Comparison of ENCODE assay signal across 21 mouse cellular contexts in genomic region chr11:117249985-117250928, GRCm38 (mm10). TPM values are rescaled to one million over a fixed set of nuclear protein-coding genes. Genes with fewer than 3 reads are reported as not detected.
DNase-seq lines count a peak whose midpoint lies in the region; ATAC-seq and TF ChIP-seq lines count a peak whose summit lies in the region.
"Had no signal": no experiment of that assay in that cellular context is flagged by ENCODE, and none has a peak within 500 bp of the region (broad histone marks: within the 10 kb centered on the region; RNA-seq: fewer than 3 reads in every experiment).

No protein-coding gene starts in this region.

- H3K9me3 ChIP-seq in hindbrain, embryonic 13.5 days = no peaks in the 10 kb centered on the region
- no peaks in the 10 kb centered on the region for H3K9me3 ChIP-seq in hindbrain, postnatal 0 days (ENCODE audit: low read length)
- H3K9me3 ChIP-seq in CH12.LX (replicated peaks; ENCODE audit: low read length) = no peaks in the 10 kb centered on the region
- H3K9me3 ChIP-seq: forebrain, embryonic 13.5 days; hindbrain, embryonic 15.5 days; neural tube, embryonic 12.5 days had no signal

- no peak for DNase-seq in hindbrain, postnatal 0 days (ENCODE audit: low spot score)
- DNase-seq in CH12.LX (ENCODE audit: extremely low read depth) = peak; percentile 85
- DNase-seq in induced T-regulatory cell, adult 2 months (ENCODE audit: low read depth) = peak; percentile 63
- no peak for DNase-seq in cerebellum, adult 8-10 months
- DNase-seq in kidney, postnatal 25 days = no peak
- DNase-seq: adrenal gland, adult 8-10 months; embryo, embryonic 11 days; kidney, adult 11 months; layer of hippocampus, postnatal 36 days; liver, postnatal 0 days; lung, postnatal 10 days; spleen, adult 18-20 months; thymus, postnatal 25 days had no signal

- no peak for ATAC-seq in hindbrain, embryonic 13.5 days (ENCODE audit: low FRiP score)
- ATAC-seq in hindbrain, postnatal 0 days = no peak
- ATAC-seq in monocyte, adult 5-6 weeks (replicated peaks; ENCODE audit: insufficient number of reproducible peaks, low FRiP score, low TSS enrichment, poor library complexity, severe bottlenecking) = peak; percentile 6; the same call in 1 of the 2 replicates
- ATAC-seq: forebrain, embryonic 13.5 days; liver, postnatal 0 days had no signal

- no peaks in the 10 kb centered on the region; the same call in 1 of the 2 replicates for H3K27me3 ChIP-seq in hindbrain, embryonic 13.5 days
- H3K27me3 ChIP-seq in hindbrain, postnatal 0 days (ENCODE audit: insufficient read depth, low read length) = no peaks in the 10 kb centered on the region
- H3K27me3 ChIP-seq in CH12.LX (replicated peaks) = no peaks in the 10 kb centered on the region
- H3K27me3 ChIP-seq: forebrain, embryonic 13.5 days; hindbrain, embryonic 15.5 days; neural tube, embryonic 12.5 days had no signal

- TF ChIP-seq RAD21 in CH12.LX (IDR thresholded peaks at IDR 0.05; ENCODE audit: low read depth, low read length) = peak; percentile 0; the same call in 1 of the 2 replicates

- WGBS in hindbrain, embryonic 13.5 days = 87% methylated on average over 22 of the region's 22 CpGs
- WGBS in hindbrain, postnatal 0 days = 80% methylated on average over 22 of the region's 22 CpGs

- in situ Hi-C loops in CH12.LX (cut with MboI; ENCODE audit: low pct_ligation_motif_present, low pct_unique_long_range_greater_than_20kb, low sequenced_read_pairs) = loop anchor here (5.0 kb wide), 2 partner anchors 62 to 107 kb away; no protein-coding TSS in a partner anchor

- H3K9ac ChIP-seq in hindbrain, embryonic 13.5 days = 0 out of 2 replicates have a peak overlapping the region, but pooled peaks have one; percentile 9
- no peak overlapping the region for H3K9ac ChIP-seq in hindbrain, postnatal 0 days (replicated peaks; ENCODE audit: low read length)
- H3K9ac ChIP-seq in CH12.LX (ENCODE audit: insufficient read depth, low read depth) = peak overlapping the region; percentile 21; the same call in 1 of the 2 replicates
- H3K9ac ChIP-seq: forebrain, embryonic 13.5 days; hindbrain, embryonic 15.5 days; liver, postnatal 0 days; neural tube, embryonic 12.5 days had no signal

- no peaks in the 10 kb centered on the region for H3K79me2 ChIP-seq in CH12.LX (replicated peaks; ENCODE audit: control insufficient read depth, extremely low read depth, insufficient read depth, poor library complexity, severe bottlenecking)

- peaks cover 35% of the 10 kb centered on the region for H3K4me1 ChIP-seq in hindbrain, embryonic 13.5 days (replicated peaks)
- peaks cover 14% of the 10 kb centered on the region for H3K4me1 ChIP-seq in hindbrain, postnatal 0 days (ENCODE audit: insufficient read depth, low read length)
- peaks cover 61 to 95% of the 10 kb centered on the region in 2 experiments for H3K4me1 ChIP-seq in CH12.LX (ENCODE audit: control insufficient read depth in 1 of 2, insufficient read depth in 2 of 2)

- no peak for TF ChIP-seq CTCF in hindbrain, postnatal 0 days (IDR thresholded peaks at IDR 0.05; ENCODE audit: low read depth)
- no peak for TF ChIP-seq CTCF in CH12.LX (conservative IDR thresholded peaks at IDR 0.05 in 1 of 2, IDR thresholded peaks at IDR 0.05 in 1 of 2; ENCODE audit: low read depth in 2 of 2, low read length in 2 of 2)

- TF ChIP-seq POLR2A in CH12.LX (IDR thresholded peaks at IDR 0.05; ENCODE audit: low read depth, low read length) = peak; percentile 2; the same call in 1 of the 2 replicates

- no peak overlapping the region for H3K4me3 ChIP-seq in hindbrain, embryonic 13.5 days
- no peak overlapping the region for H3K4me3 ChIP-seq in hindbrain, postnatal 0 days (ENCODE audit: low read length)
- H3K4me3 ChIP-seq in CH12.LX (replicated peaks in 1 of 3; ENCODE audit: low read depth in 2 of 3, low read length in 2 of 3, poor library complexity in 1 of 3) = peak overlapping the region in 1 of 3 experiments; percentile 31
- H3K4me3 ChIP-seq: forebrain, embryonic 13.5 days; hindbrain, embryonic 15.5 days; layer of hippocampus, adult 2 months; neural tube, embryonic 12.5 days had no signal

- no peak overlapping the region for H3K27ac ChIP-seq in hindbrain, embryonic 13.5 days
- no peak overlapping the region for H3K27ac ChIP-seq in hindbrain, postnatal 0 days
- peak overlapping the region; percentile 94 for H3K27ac ChIP-seq in CH12.LX (ENCODE audit: insufficient read depth, low read depth)
- H3K27ac ChIP-seq: kidney, postnatal 0 days; neural tube, embryonic 12.5 days had no signal

- no peak overlapping the region for H3K4me2 ChIP-seq in hindbrain, embryonic 13.5 days
- H3K4me2 ChIP-seq in hindbrain, postnatal 0 days (ENCODE audit: low read depth, low read length) = no peak overlapping the region
- peak overlapping the region; percentile 42 for H3K4me2 ChIP-seq in CH12.LX (ENCODE audit: insufficient read depth, low read depth, poor library complexity, severe bottlenecking)
- H3K4me2 ChIP-seq: forebrain, embryonic 13.5 days; heart, embryonic 11.5 days; hindbrain, embryonic 15.5 days; neural tube, embryonic 12.5 days had no signal

- no peaks in the 10 kb centered on the region for H3K36me3 ChIP-seq in hindbrain, embryonic 13.5 days
- H3K36me3 ChIP-seq in hindbrain, postnatal 0 days (ENCODE audit: insufficient read depth, low read length) = no peaks in the 10 kb centered on the region
- H3K36me3 ChIP-seq in CH12.LX (replicated peaks in 1 of 2; ENCODE audit: control insufficient read depth in 1 of 2, insufficient read depth in 1 of 2, low read length in 1 of 2) = no peaks in the 10 kb centered on the region
- H3K36me3 ChIP-seq: hindbrain, embryonic 15.5 days; neural tube, embryonic 12.5 days had no signal

- dilution Hi-C loops in CH12.LX (cut with MboI; ENCODE audit: extremely low pct_ligation_motif_present, extremely low pct_unique_long_range_greater_than_20kb, low sequenced_read_pairs) = loop anchor here (25.0 kb wide), 1 partner anchor 112 kb away; no protein-coding TSS in a partner anchor

- TF ChIP-seq EP300 in CH12.LX (IDR thresholded peaks at IDR 0.05; ENCODE audit: low read length) = peak; percentile 85

TF ChIP-seq in CH12.LX, 34 proteins besides CTCF, POLR2A, EP300 and RAD21:
- peak; percentile 98 for TF ChIP-seq ZMIZ1 (IDR thresholded peaks at IDR 0.05; ENCODE audit: low read depth, low read length)
- TF ChIP-seq HCFC1 (IDR thresholded peaks at IDR 0.05; ENCODE audit: low read depth, low read length) = peak; percentile 32
- no peak for TF ChIP-seq GABPA (IDR thresholded peaks at IDR 0.05; ENCODE audit: insufficient replicate concordance, low read depth, low read length)
- 0 out of 2 replicates have a peak, but pooled peaks have one; percentile 42 for TF ChIP-seq NELFE (IDR thresholded peaks at IDR 0.05; ENCODE audit: low read depth, low read length)
- no peak for TF ChIP-seq JUND (conservative IDR thresholded peaks at IDR 0.05; ENCODE audit: low read depth, low read length)
- peak; percentile 90 for TF ChIP-seq ETS1 (conservative IDR thresholded peaks at IDR 0.05; ENCODE audit: low read depth, low read length)
- TF ChIP-seq MYC (IDR thresholded peaks at IDR 0.05; ENCODE audit: low read depth, low read length) = peak; percentile 87
- TF ChIP-seq TBP (conservative IDR thresholded peaks at IDR 0.05; ENCODE audit: low read depth, low read length) = 0 out of 2 replicates have a peak, but pooled peaks have one; percentile 57
- peak; percentile 55; the same call in 1 of the 2 replicates for TF ChIP-seq IRF4 (IDR thresholded peaks at IDR 0.05; ENCODE audit: low read depth, low read length)
- TF ChIP-seq ZKSCAN1 (IDR thresholded peaks at IDR 0.05; ENCODE audit: borderline replicate concordance, low read depth, low read length) = no peak
- peak; percentile 67; the same call in 1 of the 2 replicates for TF ChIP-seq TCF12 (IDR thresholded peaks at IDR 0.05; ENCODE audit: low read depth, low read length)
- peak; percentile 91 for TF ChIP-seq BHLHE40 (IDR thresholded peaks at IDR 0.05; ENCODE audit: low read depth, low read length)
- TF ChIP-seq KAT2A (IDR thresholded peaks at IDR 0.05; ENCODE audit: insufficient replicate concordance, low read length) = no peak
- peak; percentile 61; the same call in 1 of the 2 replicates for TF ChIP-seq SIN3A (IDR thresholded peaks at IDR 0.05; ENCODE audit: low read length)
- TF ChIP-seq USF2 (conservative IDR thresholded peaks at IDR 0.05; ENCODE audit: low read depth, low read length) = no peak; the same call in 1 of the 2 replicates
- TF ChIP-seq MXI1 (IDR thresholded peaks at IDR 0.05; ENCODE audit: low read depth, low read length) = peak; percentile 47
- peak; percentile 82; the same call in 1 of the 2 replicates for TF ChIP-seq MEF2A (IDR thresholded peaks at IDR 0.05; ENCODE audit: borderline replicate concordance, low read depth, low read length)
- TF ChIP-seq MAZ (IDR thresholded peaks at IDR 0.05; ENCODE audit: low read depth, low read length) = peak; percentile 27; the same call in 1 of the 2 replicates
- TF ChIP-seq RCOR1 (conservative IDR thresholded peaks at IDR 0.05; ENCODE audit: low read depth, low read length) = no peak
- TF ChIP-seq USF1 (IDR thresholded peaks at IDR 0.05; ENCODE audit: low read depth, low read length) = no peak

RNA-seq across cellular contexts. Expression of gene Sept9, which starts 50.8 kb away (rescaled TPM):
- polyA plus RNA-seq in hindbrain, embryonic 13.5 days (2015; fragmentation: Nextera tagmentation; extraction: Ambion mirVana) = 117 and 118 TPM in 2 replicates
- 111 and 112 TPM in 2 replicates for total RNA-seq in hindbrain, postnatal 0 days (2014; rRNA removed)
- polyA plus RNA-seq in hindbrain, postnatal 0 days (2015; fragmentation: Nextera tagmentation; extraction: Ambion mirVana) = 88.8 and 89.8 TPM in 2 replicates
- total RNA-seq in CH12.LX (2012; rRNA removed) (118 and 128 TPM in 2 replicates), CH12.LX (2014; rRNA removed) (47.6 and 48.6 TPM in 2 replicates)
- 102 and 110 TPM in 2 replicates for polyA plus RNA-seq in CH12.LX (2012; ENCODE audit: insufficient read length, low read depth)
- total RNA-seq in monocyte, adult 5-6 weeks (2017) = 257 to 323 TPM (median 271 TPM) in 3 replicates

Comparison
In these comparisons a context has a peak if more than half of its experiments do, and no peak if none do; other contexts are left out.
1. DNase-seq: peak in CH12.LX (single experiment) and induced T-regulatory cell, adult 2 months (single experiment); none in hindbrain, postnatal 0 days (single experiment), cerebellum, adult 8-10 months (single experiment) and kidney, postnatal 25 days (0 of 2).